Mouse (Mus musculus) hindbrain, embryonic 12.5 days (tissue): ENCODE data around the gene Aars2. TPM values are rescaled to one million over a fixed set of nuclear protein-coding genes. Genes with fewer than 3 reads are reported as not detected.

Experiments used
- ATAC-seq: fragments of 200-750 bp; cut with Nextera tagmentation; 2 replicates; pipeline ENCODE4 v1.8.0; 2017; ENCODE audit warnings: moderate TSS enrichment; ENCODE audit not compliant: low FRiP score
- H3K27ac ChIP-seq: fragments of 300-500 bp; sonication (generic); 2 replicates; pipeline ENCODE4 v1.5.1; 2016; ENCODE audit warnings: mild to moderate bottlenecking
- H3K27me3 ChIP-seq: fragments of 300-500 bp; sonication (generic); 2 replicates; pipeline ENCODE4 v1.6.1; 2016; ENCODE audit warnings: mild to moderate bottlenecking
- H3K36me3 ChIP-seq: fragments of 300-500 bp; sonication (generic); 2 replicates; pipeline ENCODE4 v1.6.1; 2016; ENCODE audit warnings: mild to moderate bottlenecking
- H3K4me1 ChIP-seq: fragments of 300-500 bp; sonication (generic); 2 replicates; pipeline ENCODE4 v1.6.1; 2016
- H3K4me2 ChIP-seq: fragments of 300-500 bp; sonication (generic); replicated peaks from 2 replicates; pipeline ENCODE4 v1.6.1; 2016; ENCODE audit warnings: mild to moderate bottlenecking
- H3K4me3 ChIP-seq: fragments of 300-500 bp; sonication (generic); 2 replicates; pipeline ENCODE4 v1.5.1; 2016; ENCODE audit warnings: mild to moderate bottlenecking
- H3K9ac ChIP-seq: fragments of 300-500 bp; sonication (generic); 2 replicates; pipeline ENCODE4 v1.6.1; 2016; ENCODE audit warnings: mild to moderate bottlenecking, moderate library complexity
- H3K9me3 ChIP-seq: fragments of 300-500 bp; sonication (generic); replicated peaks from 2 replicates; pipeline ENCODE4 v1.6.1; 2016; ENCODE audit warnings: mild to moderate bottlenecking
- WGBS: fragments of 180-500 bp; shearing (Covaris S2); methylation state at CpG from one replicate; pipeline ENCODE4 v1.1.7; 2016; 5-methylcytosine and 5-hydroxymethylcytosine counted together
- polyA plus RNA-seq: library from polyadenylated mRNA; unstranded; fragments of >200 nt; fragmentation: Nextera tagmentation; extraction: Ambion mirVana; gene quantifications from 2 replicates; pipeline ENCODE4 v1.2.1, GENCODE M21; 2016

Gene Aars2
- polyA plus RNA-seq, 1 experiment from 2014 or later = 23.0 TPM

DNA sequence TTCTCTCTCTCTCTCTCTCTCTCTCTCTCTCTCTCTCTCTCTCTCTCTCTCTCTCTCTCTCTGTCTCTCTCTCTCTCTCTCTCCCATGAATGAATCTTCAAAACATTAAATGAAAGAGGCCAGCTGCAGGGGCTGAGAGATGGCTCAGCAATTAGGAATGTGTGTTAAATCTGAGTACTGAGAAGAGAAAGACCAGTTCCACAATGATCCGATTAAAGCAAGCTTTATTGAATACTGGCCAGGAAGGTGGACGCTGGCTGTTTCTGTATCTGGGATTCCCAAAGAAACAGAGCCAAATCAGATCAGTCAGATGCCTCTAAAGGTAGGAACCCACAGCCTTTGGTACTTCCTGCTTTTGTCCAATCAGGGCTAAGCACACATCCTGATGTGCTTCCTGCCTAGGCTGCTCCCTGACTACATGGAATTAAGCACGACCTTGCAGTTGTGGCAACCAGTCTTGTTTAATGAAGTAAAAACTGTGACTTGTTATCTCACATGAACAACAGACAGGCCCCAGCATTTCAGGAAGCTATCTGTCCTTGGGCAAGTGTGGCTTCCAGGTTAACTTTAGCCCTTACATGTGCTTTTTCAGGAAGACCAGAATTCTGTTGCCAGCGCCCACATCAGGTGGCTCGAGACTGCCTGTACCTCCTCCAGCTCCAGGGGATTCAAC is 3.2 kb upstream of the Aars2 start:
- Histone ChIP-seq H3K27ac (no peak overlapping the region), H3K4me2 (no peak overlapping the region), H3K4me3 (no peak overlapping the region), H3K9me3 (no peaks in the 10 kb centered on the region), H3K4me1 (peaks cover 14% of the 10 kb centered on the region; the same call in 1 of the 2 replicates), H3K36me3 (no peaks in the 10 kb centered on the region), H3K27me3 (no peaks in the 10 kb centered on the region), H3K9ac (no peak overlapping the region)
- 65% methylated on average over 5 of the region's 5 CpGs for WGBS
- ATAC-seq = no peak

DNA sequence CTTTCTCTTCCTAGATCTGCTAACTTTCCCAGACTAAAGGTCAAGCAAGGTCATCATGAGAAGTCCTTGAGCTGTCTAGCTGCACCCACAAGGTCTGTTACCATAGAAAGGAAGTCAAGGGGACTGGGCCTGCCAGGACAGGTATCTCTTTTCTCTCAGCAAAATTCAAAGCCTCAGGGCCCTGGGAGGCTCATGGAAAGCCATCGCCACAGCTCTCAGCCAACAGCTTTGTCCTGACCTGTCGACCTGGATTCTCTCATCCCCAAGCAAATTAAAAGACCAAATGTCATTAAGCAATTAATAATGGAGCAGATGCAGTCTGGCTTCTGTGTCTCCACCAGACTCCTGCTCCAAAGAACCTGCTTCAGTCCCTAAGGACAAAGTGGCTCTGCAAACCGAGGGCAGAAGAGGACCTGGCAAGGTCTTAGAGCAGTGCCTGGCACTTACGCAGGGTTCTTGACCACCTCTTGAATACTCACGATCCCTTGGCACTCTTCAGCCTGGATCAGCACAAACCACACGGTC is 638 bp upstream of the Aars2 start:
- Histone ChIP-seq H3K4me3 (no peak overlapping the region), H3K9ac (no peak overlapping the region), H3K9me3 (no peaks in the 10 kb centered on the region), H3K4me1 (peaks cover 12% of the 10 kb centered on the region; the same call in 1 of the 2 replicates), H3K36me3 (peaks cover 20% of the 10 kb centered on the region), H3K27me3 (no peaks in the 10 kb centered on the region), H3K27ac (no peak overlapping the region), H3K4me2 (no peak overlapping the region)
- ATAC-seq = peak; percentile 7; the same call in 1 of the 2 replicates
- 70% methylated on average over 6 of the region's 6 CpGs for WGBS

DNA sequence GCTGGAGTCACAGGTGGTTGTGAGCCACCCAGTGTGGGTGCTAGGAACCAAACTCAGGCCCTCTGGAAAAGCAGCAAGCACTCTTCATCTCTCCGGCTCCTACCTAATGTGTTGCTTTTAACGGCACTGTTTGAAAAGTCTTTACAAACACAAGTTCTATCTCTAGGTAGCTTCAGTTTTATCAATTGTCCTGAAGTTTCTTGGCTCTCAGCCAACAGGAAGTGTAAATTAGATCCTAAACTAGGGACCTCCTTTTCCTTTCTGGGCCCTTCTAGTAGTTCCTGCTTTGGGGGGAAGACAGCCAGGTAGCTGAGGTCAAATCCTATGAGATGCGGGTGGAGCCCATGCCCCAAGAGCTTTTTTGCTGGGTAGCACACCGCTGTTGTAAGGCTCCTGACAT is 4.2 kb downstream of the Aars2 start:
- Histone ChIP-seq H3K9me3 (no peaks in the 10 kb centered on the region), H3K4me2 (no peak overlapping the region), H3K4me3 (no peak overlapping the region), H3K9ac (no peak overlapping the region), H3K27me3 (no peaks in the 10 kb centered on the region), H3K36me3 (peaks cover 29% of the 10 kb centered on the region), H3K4me1 (peaks cover 11% of the 10 kb centered on the region; the same call in 1 of the 2 replicates), H3K27ac (no peak overlapping the region)
- WGBS = 96% methylated on average over 4 of the region's 4 CpGs
- no peak for ATAC-seq

- Histone ChIP-seq H3K9me3 (no peaks in the 10 kb centered on the region), H3K4me3 (no peak overlapping the region), H3K27me3 (no peaks in the 10 kb centered on the region), H3K4me2 (no peak overlapping the region), H3K27ac (no peak overlapping the region), H3K36me3 (peaks cover 29% of the 10 kb centered on the region), H3K9ac (no peak overlapping the region), H3K4me1 (peaks cover 6% of the 10 kb centered on the region; the same call in 1 of the 2 replicates)
- 95% methylated on average over 4 of the region's 4 CpGs for WGBS
- no peak for ATAC-seq
Observed at GRCm38 (mm10) chr17:45511757-45512156, 5.1 kb downstream of the Aars2 start.

DNA sequence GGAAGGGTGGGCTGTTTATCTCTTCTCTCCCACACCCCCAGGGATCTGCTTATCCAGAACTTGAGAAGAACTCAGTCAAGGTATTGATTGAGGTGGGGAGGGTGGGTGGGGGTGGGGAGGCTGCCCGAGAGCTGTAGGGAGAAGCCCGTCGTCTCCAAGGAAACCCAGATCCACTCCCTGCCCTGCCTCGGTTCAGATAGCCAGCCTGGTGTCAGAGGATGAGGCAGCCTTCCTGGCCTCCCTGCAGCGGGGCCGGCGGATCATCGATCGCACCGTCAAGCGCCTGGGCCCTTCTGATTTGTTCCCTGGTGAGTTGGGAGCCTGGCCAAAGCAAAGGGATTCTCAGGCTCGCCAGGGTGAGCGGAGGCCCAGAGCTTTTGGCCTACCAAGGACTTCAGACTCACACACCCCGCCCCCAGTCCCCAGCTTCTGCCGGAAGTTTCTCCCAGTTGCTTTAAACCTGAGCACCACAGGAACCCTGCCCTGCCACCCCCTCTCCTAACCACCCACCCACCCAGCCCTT is 8.6 kb downstream of the Aars2 start:
- 68% methylated on average over 15 of the region's 15 CpGs for WGBS
- Histone ChIP-seq H3K4me2 (no peak overlapping the region), H3K27me3 (no peaks in the 10 kb centered on the region), H3K36me3 (peaks cover 38% of the 10 kb centered on the region), H3K9ac (no peak overlapping the region), H3K9me3 (no peaks in the 10 kb centered on the region), H3K4me3 (no peak overlapping the region), H3K4me1 (0 out of 2 replicates have a peak, but pooled peaks cover 5% of the 10 kb centered on the region), H3K27ac (no peak overlapping the region)
- ATAC-seq = no peak

GRCm38 (mm10) chr17:45515806-45516205 is 9.2 kb downstream of the Aars2 start:
- H3K9me3 ChIP-seq = no peaks in the 10 kb centered on the region
- H3K27me3 ChIP-seq = no peaks in the 10 kb centered on the region
- H3K4me2 ChIP-seq = no peak overlapping the region
- no peak for ATAC-seq
- no peak overlapping the region for H3K9ac ChIP-seq
- no peak overlapping the region for H3K27ac ChIP-seq
- H3K4me1 ChIP-seq = 0 out of 2 replicates have a peak, but pooled peaks cover 5% of the 10 kb centered on the region
- H3K4me3 ChIP-seq = no peak overlapping the region
- WGBS = 84% methylated on average over 10 of the region's 10 CpGs
- H3K36me3 ChIP-seq = peaks cover 37% of the 10 kb centered on the region

DNA sequence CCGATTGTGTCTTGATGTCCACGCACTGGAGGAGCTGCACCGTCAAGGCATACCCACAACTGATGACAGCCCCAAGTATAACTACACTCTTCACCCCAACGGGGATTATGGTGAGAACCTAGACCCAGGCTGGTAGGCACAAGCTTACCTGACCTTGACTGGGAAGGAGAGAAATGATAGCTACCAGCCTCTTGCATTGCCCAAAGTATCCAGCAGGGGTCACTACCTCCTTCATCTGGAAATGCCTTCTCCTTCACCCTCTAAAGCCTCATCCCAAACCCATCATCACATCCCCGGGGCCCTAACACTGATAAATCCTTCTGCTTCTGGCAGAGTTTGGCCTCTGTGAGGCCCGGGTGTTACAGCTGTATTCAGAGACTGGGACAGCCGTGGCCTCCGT is 9.8 kb downstream of the Aars2 start:
- Histone ChIP-seq H3K9ac (no peak overlapping the region), H3K4me3 (no peak overlapping the region), H3K36me3 (peaks cover 39% of the 10 kb centered on the region), H3K4me1 (0 out of 2 replicates have a peak, but pooled peaks cover 5% of the 10 kb centered on the region), H3K9me3 (no peaks in the 10 kb centered on the region), H3K27ac (no peak overlapping the region), H3K27me3 (no peaks in the 10 kb centered on the region), H3K4me2 (no peak overlapping the region)
- peak; percentile 21; the same call in 1 of the 2 replicates for ATAC-seq
- WGBS = 53% methylated on average over 8 of the region's 8 CpGs

- H3K4me3 ChIP-seq = no peak overlapping the region
- H3K36me3 ChIP-seq = peaks cover 39% of the 10 kb centered on the region
- H3K9me3 ChIP-seq = no peaks in the 10 kb centered on the region
- no peak overlapping the region for H3K27ac ChIP-seq
- no peak overlapping the region for H3K9ac ChIP-seq
- H3K4me1 ChIP-seq = 0 out of 2 replicates have a peak, but pooled peaks cover 5% of the 10 kb centered on the region
- H3K27me3 ChIP-seq = no peaks in the 10 kb centered on the region
- WGBS = 90% methylated on average over 21 of the region's 21 CpGs
- peak; percentile 27; the same call in 1 of the 2 replicates for ATAC-seq
- H3K4me2 ChIP-seq = no peak overlapping the region
Observed at GRCm38 (mm10) chr17:45517135-45517534, 10.5 kb downstream of the Aars2 start.

- H3K4me1 ChIP-seq = peaks cover 8% of the 10 kb centered on the region
- H3K27me3 ChIP-seq = no peaks in the 10 kb centered on the region
- H3K4me2 ChIP-seq = no peak overlapping the region
- H3K4me3 ChIP-seq = no peak overlapping the region
- H3K9ac ChIP-seq = no peak overlapping the region
- ATAC-seq = no peak
- H3K9me3 ChIP-seq = no peaks in the 10 kb centered on the region
- WGBS = 91% methylated on average over 28 of the region's 28 CpGs
- peaks cover 39% of the 10 kb centered on the region for H3K36me3 ChIP-seq
- no peak overlapping the region for H3K27ac ChIP-seq
Observed at GRCm38 (mm10) chr17:45517549-45518215, 11.0 kb downstream of the Aars2 start.

DNA sequence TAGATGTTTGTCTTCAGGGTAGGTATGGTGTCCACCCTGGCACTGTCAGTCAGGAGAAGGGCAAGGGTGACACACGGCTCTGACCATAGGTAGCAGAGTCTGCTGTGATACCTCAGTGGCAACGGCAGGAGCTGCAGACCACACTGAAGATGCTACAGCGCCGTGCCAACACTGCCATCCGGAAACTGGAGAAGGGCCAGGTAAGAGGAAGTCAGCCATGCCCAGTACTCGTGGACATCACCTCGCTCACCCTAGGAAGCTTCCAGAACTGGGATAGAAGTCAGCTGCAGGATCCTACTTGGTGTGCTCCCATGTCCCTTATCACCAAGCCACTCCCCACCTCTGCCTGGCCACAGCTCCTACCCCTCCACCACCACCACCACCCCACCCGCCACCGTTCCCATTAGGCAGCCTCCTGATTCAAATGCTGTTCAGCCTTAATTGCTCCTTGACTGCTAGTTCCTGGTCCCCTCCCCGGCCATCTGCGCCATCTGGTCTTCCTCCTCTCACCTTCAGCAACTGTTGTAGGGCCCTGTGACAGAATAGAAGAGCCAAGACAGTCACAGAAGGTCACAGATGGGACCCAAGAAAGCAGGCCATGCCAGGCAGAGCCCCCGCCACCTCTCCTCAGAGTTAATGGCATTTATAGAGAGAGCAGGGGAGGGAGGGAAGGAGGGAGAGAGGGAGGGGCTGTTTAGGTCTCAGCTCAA is 12.3 kb downstream of the Aars2 start:
- WGBS = 85% methylated on average over 12 of the region's 12 CpGs
- Histone ChIP-seq H3K4me3 (no peak overlapping the region), H3K36me3 (peaks cover 35% of the 10 kb centered on the region), H3K27me3 (peaks cover 4% of the 10 kb centered on the region; the same call in 1 of the 2 replicates), H3K27ac (0 out of 2 replicates have a peak overlapping the region, but pooled peaks have one; percentile 9), H3K9me3 (no peaks in the 10 kb centered on the region), H3K9ac (no peak overlapping the region), H3K4me2 (no peak overlapping the region), H3K4me1 (peaks cover 19% of the 10 kb centered on the region)
- no peak for ATAC-seq

GRCm38 (mm10) chr17:45520136-45520535 is 13.5 kb downstream of the Aars2 start:
- WGBS = 86% methylated on average over 11 of the region's 11 CpGs
- Histone ChIP-seq H3K9me3 (no peaks in the 10 kb centered on the region), H3K36me3 (peaks cover 31% of the 10 kb centered on the region), H3K4me3 (no peak overlapping the region), H3K4me2 (no peak overlapping the region), H3K27me3 (peaks cover 15% of the 10 kb centered on the region; the same call in 1 of the 2 replicates), H3K9ac (no peak overlapping the region), H3K4me1 (peaks cover 19% of the 10 kb centered on the region), H3K27ac (no peak overlapping the region)
- no peak for ATAC-seq

DNA sequence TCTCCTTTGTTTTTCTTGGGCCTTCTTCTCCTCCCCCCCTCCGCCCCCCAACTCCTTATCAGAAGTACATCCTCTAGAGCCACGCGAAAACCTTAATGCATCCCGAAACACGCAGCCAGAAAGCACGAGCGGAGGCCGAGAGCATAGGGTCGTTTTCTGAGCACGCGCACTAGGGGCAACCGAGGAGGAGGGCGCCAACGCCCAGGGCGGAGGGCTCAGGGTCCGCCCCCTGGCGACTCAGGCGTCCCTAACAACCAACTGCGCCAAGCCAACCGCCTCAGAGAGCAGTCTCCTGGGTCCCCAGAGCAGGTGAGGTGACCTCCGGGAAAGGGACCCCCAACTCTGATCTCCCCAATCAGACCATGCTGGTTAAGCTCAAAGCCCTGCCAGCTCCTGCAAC is 16.6 kb downstream of the Aars2 start, which contains the start of gene Tcte1:
Gene Tcte1, plus strand, starts transcription at position 172 of the 400 bp plus-strand sequence.
- peak; percentile 78 for ATAC-seq
- Histone ChIP-seq H3K27me3 (peaks cover 18% of the 10 kb centered on the region), H3K4me1 (peaks cover 19% of the 10 kb centered on the region), H3K9ac (peak within 1 kb of the TSS; percentile 60), H3K36me3 (peaks cover 21% of the 10 kb centered on the region), H3K27ac (no peak within 1 kb of the TSS), H3K4me2 (peak within 1 kb of the TSS; percentile 73), H3K4me3 (peak within 1 kb of the TSS; percentile 35), H3K9me3 (no peaks in the 10 kb centered on the region)
- under 1% methylated on average over 21 of the region's 21 CpGs for WGBS
